Mouse (Mus musculus) heart, postnatal 4 days (tissue): Measurements from ENCODE around the gene Cdc42se1. TPM values are rescaled to one million over a fixed set of nuclear protein-coding genes. Genes with fewer than 3 reads are reported as not detected.

Experiments
- DNase-seq: peaks from one replicate; pipeline ENCODE4 v3.0.0; 2021
- total RNA-seq, 2 experiments: library from RNA; stranded (reverse); gene quantifications; 2 replicates each; pipeline ENCODE4 v1.2.3; 2021

The Cdc42se1 gene
- total RNA-seq, 2 experiments from 2014 or later: 45.2 to 45.9 TPM

DNA sequence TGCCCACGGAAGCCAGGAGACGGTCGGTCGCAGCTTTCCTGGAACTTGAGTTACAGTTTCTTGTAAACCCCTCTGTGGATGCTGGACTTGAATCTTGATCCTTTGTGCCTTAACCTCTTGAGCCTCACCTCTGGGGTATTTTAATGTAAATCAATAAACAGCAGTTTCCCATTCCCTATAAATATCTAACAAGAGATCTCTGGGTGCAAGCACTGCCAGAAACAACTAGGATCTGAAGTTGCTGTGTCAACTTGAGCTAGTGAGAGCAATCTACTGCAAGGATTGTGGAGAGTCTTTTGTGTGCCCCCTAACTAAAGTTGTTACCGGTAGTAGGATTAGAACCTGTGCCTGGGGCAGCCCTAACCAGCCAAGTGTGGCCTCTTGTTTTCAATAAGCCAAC is 56.9 kb downstream of the Cdc42se1 start:
- DNase-seq: no peak

Other genes starting within 250 kb of the Cdc42se1 start
- gene Zfp687, start 213.3 kb upstream of the Cdc42se1 start, total RNA-seq: 10 to 100 TPM; 30.7 to 33.4 TPM
- 100 to 1,000 TPM; 145 to 147 TPM for gene Psmd4, start 186.1 kb upstream of the Cdc42se1 start, total RNA-seq
- gene Pip5k1a, start 121.8 kb upstream of the Cdc42se1 start, total RNA-seq: 10 to 100 TPM; 30.9 to 33.7 TPM
- gene Vps72, start 117.7 kb upstream of the Cdc42se1 start, total RNA-seq: 10 to 100 TPM; 48.4 to 51.8 TPM
- gene Tmod4, start 104.3 kb upstream of the Cdc42se1 start, total RNA-seq: 1 to 10 TPM; 3.2 to 3.4 TPM
- 10 to 100 TPM; 33.9 to 34.2 TPM for gene Scnm1, start 94.7 kb upstream of the Cdc42se1 start, total RNA-seq
- gene Lysmd1, start 94.6 kb upstream of the Cdc42se1 start, total RNA-seq: 1 to 10 TPM; 5.3 to 6.0 TPM
- gene Tnfaip8l2, start 86.4 kb upstream of the Cdc42se1 start, total RNA-seq: 1 to 10 TPM in 1 of 2 experiments, under 1 TPM in 1; 0.54 to 1.2 TPM
- 1 to 10 TPM; 7.5 to 8.1 TPM for gene Sema6c, start 68.3 kb upstream of the Cdc42se1 start, total RNA-seq
- 10 to 100 TPM; 16.1 to 16.2 TPM for gene Gabpb2, start 10.8 kb upstream of the Cdc42se1 start, total RNA-seq
- 1 to 10 TPM; 7.4 to 8.1 TPM for gene Mllt11, start 3.4 kb downstream of the Cdc42se1 start, total RNA-seq
- gene Gm128, start 12.9 kb downstream of the Cdc42se1 start, total RNA-seq: under 1 TPM in 1 of 2 experiments, not detected in 1; 0.14 TPM
- gene Bnipl, start 22.5 kb downstream of the Cdc42se1 start, total RNA-seq: not detected
- gene Mindy1, start 52.6 kb downstream of the Cdc42se1 start, total RNA-seq: 10 to 100 TPM; 23.1 to 28.0 TPM
- 10 to 100 TPM; 33.2 to 36.3 TPM for gene Prune1, start 53.3 kb downstream of the Cdc42se1 start, total RNA-seq
- under 1 TPM; 0.14 to 0.24 TPM for gene Anxa9, start 78.4 kb downstream of the Cdc42se1 start, total RNA-seq
- gene Cers2, start 86.1 kb downstream of the Cdc42se1 start, total RNA-seq: 10 to 100 TPM; 67.2 to 69.6 TPM
- gene Setdb1, start 128.5 kb downstream of the Cdc42se1 start, total RNA-seq: 10 to 100 TPM; 18.3 to 19.2 TPM
- gene 4930558C23Rik, start 174.1 kb downstream of the Cdc42se1 start, total RNA-seq: not detected
- 10 to 100 TPM; 55.9 to 57.4 TPM for gene Arnt, start 205.7 kb downstream of the Cdc42se1 start, total RNA-seq